Mouse (Mus musculus) MEL (cell line): ENCODE data around the gene Vegfa. TPM values are rescaled to one million over a fixed set of nuclear protein-coding genes. Genes with fewer than 3 reads are reported as not detected.
A peak's percentile ranks its signal among the peaks of the same experiment; 100 is the strongest.

Source experiments
- DNase-seq: peaks from one replicate; pipeline ENCODE4 v3.0.0; 2011; ENCODE audit warnings: low read depth, low spot score
- H3K27ac ChIP-seq: 2 replicates; pipeline ENCODE4 v1.5.1; 2012; ENCODE audit warnings: low read depth, mild to moderate bottlenecking, control low read depth, low read length, moderate library complexity; ENCODE audit not compliant: control insufficient read depth
- H3K27me3 ChIP-seq, 2 experiments: fragments of 150-350 bp in 1 of 2; sonication (generic) in 1 of 2; 2 replicates each; pipeline ENCODE4 v1.6.1; 2012; ENCODE audit warnings: low read length in 2 of 2, mild to moderate bottlenecking in 2 of 2, improper control_type of control experiment in 1 of 2, moderate library complexity in 1 of 2; ENCODE audit not compliant: insufficient read depth in 2 of 2, control insufficient read depth in 1 of 2
- H3K36me3 ChIP-seq, 2 experiments: 2 replicates each; pipeline ENCODE4 v1.6.1; 2012 to 2014; ENCODE audit warnings: low read length in 2 of 2, improper control_type of control experiment in 1 of 2, inconsistent platforms in 1 of 2, mild to moderate bottlenecking in 1 of 2; ENCODE audit not compliant: insufficient read depth in 2 of 2, control insufficient read depth in 1 of 2
- H3K4me1 ChIP-seq, 2 experiments: fragments of 150-350 bp in 1 of 2; sonication (generic) in 1 of 2; 2 replicates each; pipeline ENCODE4 v1.6.1; 2012; ENCODE audit warnings: low read length in 2 of 2, improper control_type of control experiment in 1 of 2, mild to moderate bottlenecking in 1 of 2; ENCODE audit not compliant: insufficient read depth in 2 of 2, control insufficient read depth in 1 of 2
- H3K4me3 ChIP-seq, 2 experiments: fragments of 150-350 bp in 1 of 2; sonication (generic) in 1 of 2; 2 replicates each; pipeline ENCODE4 v1.5.1; 2012; ENCODE audit warnings: low read depth in 2 of 2, low read length in 2 of 2, mild to moderate bottlenecking in 2 of 2, moderate library complexity in 2 of 2, control low read depth in 1 of 2, improper control_type of control experiment in 1 of 2; ENCODE audit not compliant: control insufficient read depth in 1 of 2, insufficient read depth in 1 of 2
- H3K79me2 ChIP-seq: 2 replicates; pipeline ENCODE4 v1.6.1; 2012; ENCODE audit warnings: mild to moderate bottlenecking, low read length, moderate library complexity; ENCODE audit not compliant: control insufficient read depth, poor library complexity, insufficient read depth
- H3K9ac ChIP-seq: 2 replicates; pipeline ENCODE4 v1.6.1; 2012; ENCODE audit warnings: low read depth, mild to moderate bottlenecking, control low read depth, low read length, moderate library complexity; ENCODE audit not compliant: control insufficient read depth, poor library complexity, severe bottlenecking
- H3K9me3 ChIP-seq: fragments of 150-350 bp; sonication (generic); replicated peaks from 2 replicates; pipeline ENCODE4 v1.6.1; 2012; ENCODE audit warnings: mild to moderate bottlenecking, low read length, improper control_type of control experiment, moderate library complexity; ENCODE audit not compliant: insufficient read depth
- CHD2 ChIP-seq: IDR thresholded peaks from 2 replicates; pipeline ENCODE4 v1.6.1; 2011; ENCODE audit warnings: low read length, improper control_type of control experiment
- CTCF ChIP-seq, 3 experiments: IDR thresholded peaks in 2 of 3; conservative IDR thresholded peaks in 1 of 3; 2 replicates each; pipeline ENCODE4 v1.5.1; 2011 to 2012; ENCODE audit warnings: low read length in 3 of 3, low read depth in 2 of 3, mild to moderate bottlenecking in 2 of 3, improper control_type of control experiment in 1 of 3, inconsistent platforms in 1 of 3, mixed read lengths in 1 of 3, moderate library complexity in 1 of 3; ENCODE audit not compliant: control insufficient read depth in 1 of 3, insufficient read depth in 1 of 3, poor library complexity in 1 of 3, severe bottlenecking in 1 of 3
- E2F4 ChIP-seq: IDR thresholded peaks from 2 replicates; pipeline ENCODE4 v1.6.1; 2011; ENCODE audit warnings: low read depth, low read length, improper control_type of control experiment, borderline replicate concordance
- ELF1 ChIP-seq: IDR thresholded peaks from 2 replicates; pipeline ENCODE4 v1.6.1; 2014; ENCODE audit warnings: low read depth, mild to moderate bottlenecking, inconsistent platforms, low read length, improper control_type of control experiment, moderate library complexity
- EP300 ChIP-seq, 2 experiments: IDR thresholded peaks; 2 replicates each; pipeline ENCODE4 v1.6.1; 2011; ENCODE audit warnings: improper control_type of control experiment in 2 of 2, low read length in 2 of 2, low read depth in 1 of 2, mild to moderate bottlenecking in 1 of 2
- ETS1 ChIP-seq: IDR thresholded peaks from 2 replicates; pipeline ENCODE4 v1.6.1; 2012; ENCODE audit warnings: low read depth, mild to moderate bottlenecking, inconsistent platforms, low read length, improper control_type of control experiment, moderate library complexity
- HCFC1 ChIP-seq: IDR thresholded peaks from 2 replicates; pipeline ENCODE4 v1.6.1; 2012; ENCODE audit warnings: low read depth, mild to moderate bottlenecking, inconsistent platforms, low read length, improper control_type of control experiment, moderate library complexity
- JUND ChIP-seq: IDR thresholded peaks from 2 replicates; pipeline ENCODE4 v1.6.1; 2011; ENCODE audit warnings: low read depth, mild to moderate bottlenecking, improper control_type of control experiment, low read length
- KAT2A ChIP-seq: conservative IDR thresholded peaks from 2 replicates; pipeline ENCODE4 v1.6.1; 2012; ENCODE audit warnings: low read depth, low read length, improper control_type of control experiment, inconsistent platforms
- MAFK ChIP-seq: IDR thresholded peaks from 2 replicates; pipeline ENCODE4 v1.6.1; 2011; ENCODE audit warnings: low read depth, mild to moderate bottlenecking, low read length, improper control_type of control experiment, borderline replicate concordance
- MAZ ChIP-seq: IDR thresholded peaks from 2 replicates; pipeline ENCODE4 v1.6.1; 2012; ENCODE audit warnings: low read depth, mild to moderate bottlenecking, inconsistent platforms, low read length, improper control_type of control experiment
- MYB ChIP-seq: IDR thresholded peaks from 2 replicates; pipeline ENCODE4 v1.6.1; 2011; ENCODE audit warnings: mild to moderate bottlenecking, low read depth, low read length, improper control_type of control experiment
- MYC ChIP-seq: IDR thresholded peaks from 2 replicates; pipeline ENCODE4 v1.6.1; 2011; ENCODE audit warnings: low read depth, mild to moderate bottlenecking, low read length, improper control_type of control experiment, moderate library complexity
- POLR2A ChIP-seq, 2 experiments: IDR thresholded peaks; 2 replicates each; pipeline ENCODE4 v1.6.1; 2011 to 2012; ENCODE audit warnings: low read length in 2 of 2, mild to moderate bottlenecking in 2 of 2, control low read depth in 1 of 2, improper control_type of control experiment in 1 of 2, low read depth in 1 of 2, moderate library complexity in 1 of 2; ENCODE audit not compliant: control insufficient read depth in 1 of 2, insufficient read depth in 1 of 2, poor library complexity in 1 of 2
- POLR2AphosphoS5 ChIP-seq: IDR thresholded peaks from 2 replicates; pipeline ENCODE4 v1.6.1; 2012; ENCODE audit warnings: low read depth, borderline replicate concordance, mild to moderate bottlenecking, inconsistent platforms, low read length, moderate library complexity, mixed read lengths
- RAD21 ChIP-seq: IDR thresholded peaks from 2 replicates; pipeline ENCODE4 v1.6.1; 2011; ENCODE audit warnings: mild to moderate bottlenecking, low read depth, low read length, improper control_type of control experiment
- TAL1 ChIP-seq: IDR thresholded peaks from 2 replicates; pipeline ENCODE4 v1.6.1; 2012; ENCODE audit warnings: mild to moderate bottlenecking, inconsistent platforms, low read length, moderate library complexity, mixed read lengths
- TBP ChIP-seq: IDR thresholded peaks from 2 replicates; pipeline ENCODE4 v1.8.0; 2011; ENCODE audit warnings: low read depth, low read length, improper control_type of control experiment
- UBTF ChIP-seq: IDR thresholded peaks from 2 replicates; pipeline ENCODE4 v1.6.1; 2012; ENCODE audit warnings: low read depth, mild to moderate bottlenecking, inconsistent platforms, low read length, improper control_type of control experiment, moderate library complexity, borderline replicate concordance; ENCODE audit not compliant: insufficient read depth
- USF2 ChIP-seq, 2 experiments: IDR thresholded peaks; 2 replicates each; pipeline ENCODE4 v1.6.1; 2011 to 2012; ENCODE audit warnings: improper control_type of control experiment in 2 of 2, low read length in 2 of 2, borderline replicate concordance in 1 of 2, inconsistent platforms in 1 of 2, low read depth in 1 of 2, mild to moderate bottlenecking in 1 of 2; ENCODE audit not compliant: insufficient read depth in 1 of 2
- ZC3H11A ChIP-seq: IDR thresholded peaks from 2 replicates; pipeline ENCODE4 v1.6.1; 2012; ENCODE audit warnings: low read depth, mild to moderate bottlenecking, inconsistent platforms, low read length, improper control_type of control experiment
- ZMIZ1 ChIP-seq: IDR thresholded peaks from 2 replicates; pipeline ENCODE4 v1.6.1; 2012; ENCODE audit warnings: low read depth, mild to moderate bottlenecking, inconsistent platforms, low read length, improper control_type of control experiment, moderate library complexity
- polyA plus RNA-seq, 2 experiments: library from polyadenylated mRNA; stranded (reverse) in 1 of 2; unstranded in 1 of 2; fragments of >175 nt in 1 of 2; fragments of >200 nt in 1 of 2; gene quantifications; 2 replicates each; pipeline versions ENCODE4 v1.2.1 to v1.2.4; 2012; ENCODE audit warnings: low replicate concordance in 2 of 2, low read depth in 1 of 2; ENCODE audit not compliant: insufficient read length in 2 of 2, insufficient read depth in 1 of 2, missing spikeins in 1 of 2
- total RNA-seq: library from RNA; depleted of rRNA; stranded (reverse); fragments of 300-350 nt; gene quantifications from 2 replicates; pipeline ENCODE4 v1.2.3, GENCODE M21; 2012

Vegfa gene
- total and polyA plus RNA-seq, 3 experiments, result 16.1 to 38.6 TPM; not detected in 1

DNA sequence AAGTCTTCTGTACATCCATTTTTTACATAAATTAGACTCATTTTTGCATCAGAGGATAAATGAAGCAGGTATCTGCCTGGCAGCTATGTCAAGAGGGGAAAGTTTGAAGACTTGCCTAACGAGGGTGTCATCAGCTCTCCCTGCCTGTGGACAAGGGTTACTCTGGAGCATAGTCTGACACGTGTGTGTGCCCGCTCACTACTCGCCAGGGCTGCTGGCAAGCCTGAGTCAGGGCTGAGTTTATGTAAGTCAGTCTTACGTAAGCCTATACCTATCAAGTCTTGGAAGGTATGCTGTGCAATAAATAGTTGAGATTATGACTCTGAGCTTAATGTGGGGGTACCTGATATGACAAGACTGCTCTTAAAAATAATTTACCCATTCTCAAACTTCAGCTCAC, 19.2 kb upstream of the Vegfa start (continued):
- TF ChIP-seq USF2 (IDR thresholded peaks at IDR 0.05; ENCODE audit: borderline replicate concordance in 1 of 2, insufficient read depth in 1 of 2, low read depth in 1 of 2, low read length in 2 of 2), result no peak
- no peak for TF ChIP-seq RAD21
- no peak for TF ChIP-seq ETS1

GRCm38 (mm10) chr17:46049567-46049966, 17.4 kb upstream of the Vegfa start:
- Histone ChIP-seq H3K4me1 (peaks cover 15 to 22% of the 10 kb centered on the region in 2 experiments), H3K27ac (no peak overlapping the region), H3K9me3 (no peaks in the 10 kb centered on the region), H3K36me3 (peaks cover 0 to 6% of the 10 kb centered on the region in 2 experiments; a peak in 2 of 4 replicates), H3K27me3 (no peaks in the 10 kb centered on the region; a peak in 2 of 4 replicates), H3K9ac (no peak overlapping the region), H3K4me3 (no peak overlapping the region), H3K79me2 (no peaks in the 10 kb centered on the region)
- DNase-seq, result no peak
- TF ChIP-seq TAL1 (no peak), HCFC1 (no peak), CTCF (IDR thresholded peaks at IDR 0.05 in 2 of 3, conservative IDR thresholded peaks at IDR 0.05 in 1 of 3; ENCODE audit: control insufficient read depth in 1 of 3, insufficient read depth in 1 of 3, low read depth in 2 of 3, low read length in 3 of 3, poor library complexity in 1 of 3, severe bottlenecking in 1 of 3) (no peak), RAD21 (no peak), MYB (no peak)

GRCm38 (mm10) chr17:46048184-46048583, 16.0 kb upstream of the Vegfa start:
- DNase-seq, result no peak
- Histone ChIP-seq H3K36me3 (peaks cover 0 to 6% of the 10 kb centered on the region in 2 experiments; a peak in 2 of 4 replicates), H3K9me3 (no peaks in the 10 kb centered on the region), H3K4me3 (no peak overlapping the region), H3K79me2 (no peaks in the 10 kb centered on the region), H3K27me3 (no peaks in the 10 kb centered on the region), H3K27ac (no peak overlapping the region), H3K9ac (no peak overlapping the region), H3K4me1 (peaks cover 16 to 22% of the 10 kb centered on the region in 2 experiments)
- peak; percentile 9 to 41 (median 37); a peak in 3 of 6 replicates for TF ChIP-seq CTCF (IDR thresholded peaks at IDR 0.05 in 2 of 3, conservative IDR thresholded peaks at IDR 0.05 in 1 of 3; ENCODE audit: control insufficient read depth in 1 of 3, insufficient read depth in 1 of 3, low read depth in 2 of 3, low read length in 3 of 3, poor library complexity in 1 of 3, severe bottlenecking in 1 of 3)
- no peak for TF ChIP-seq CHD2
- no peak for TF ChIP-seq POLR2AphosphoS5

GRCm38 (mm10) chr17:46045742-46046141, 13.6 kb upstream of the Vegfa start:
- Histone ChIP-seq H3K27ac (peak overlapping the region; percentile 41), H3K4me3 (no peak overlapping the region), H3K36me3 (peaks cover 0 to 18% of the 10 kb centered on the region in 2 experiments; a peak in 2 of 4 replicates), H3K9me3 (no peaks in the 10 kb centered on the region), H3K9ac (no peak overlapping the region; the same call in 1 of the 2 replicates), H3K79me2 (no peaks in the 10 kb centered on the region; the same call in 1 of the 2 replicates), H3K27me3 (no peaks in the 10 kb centered on the region), H3K4me1 (peaks cover 28 to 30% of the 10 kb centered on the region in 2 experiments)
- DNase-seq, result peak; percentile 73
- TF ChIP-seq JUND (no peak), TBP (no peak), CHD2 (no peak), ZMIZ1 (no peak), TAL1 (no peak), RAD21 (no peak), MYC (no peak; the same call in 1 of the 2 replicates), E2F4 (no peak), MAFK (no peak), MYB (0 out of 2 replicates have a peak, but pooled peaks have one; percentile 15), ELF1 (peak; percentile 51; the same call in 1 of the 2 replicates), EP300 (IDR thresholded peaks at IDR 0.05; ENCODE audit: low read depth in 1 of 2, low read length in 2 of 2) (peak; percentile 50 to 70; a peak in 3 of 4 replicates), POLR2AphosphoS5 (no peak), MAZ (peak; percentile 87), POLR2A (IDR thresholded peaks at IDR 0.05; ENCODE audit: control insufficient read depth in 1 of 2, insufficient read depth in 1 of 2, low read depth in 1 of 2, low read length in 2 of 2, poor library complexity in 1 of 2) (no peak), UBTF (no peak), KAT2A (no peak), HCFC1 (peak; percentile 33; the same call in 1 of the 2 replicates), ZC3H11A (no peak)
